In genomic region chr5:66543344-66543743, GRCm38 (mm10) we compare ENCODE assay signal across 17 mouse cellular contexts.
A peak's percentile ranks its signal among the peaks of the same experiment; 100 is the strongest.
DNase-seq lines count a peak whose midpoint lies in the region; ATAC-seq and TF ChIP-seq lines count a peak whose summit lies in the region.
"Had no signal": no experiment of that assay in that cellular context is flagged by ENCODE, and none has a peak within 500 bp of the region (broad histone marks: within the 10 kb centered on the region; RNA-seq: fewer than 3 reads in every experiment).

No protein-coding gene starts in this region.

- no peak for TF ChIP-seq POLR2A in lung, adult 2 months (IDR thresholded peaks at IDR 0.05; ENCODE audit: borderline replicate concordance, extremely low read depth, low read depth, low read length)

- DNase-seq in kidney, adult 11 months: no peak
- DNase-seq in lung, postnatal 36 days: peak; percentile 40
- DNase-seq in lung, adult 2 months: no peak
- DNase-seq in thymus, adult 18-20 months: no peak
- DNase-seq in adrenal gland, postnatal 10 days: no peak
- DNase-seq: cerebellum, postnatal 14 days; heart, postnatal 14 days; right cerebral cortex, postnatal 4 days; thymus, adult 2 months had no signal

- WGBS in kidney, embryonic 15.5 days: 82% methylated on average over 6 of the region's 6 CpGs
- WGBS in lung, adult 2 months: 74% methylated on average over 6 of the region's 6 CpGs
- 67% methylated on average over 6 of the region's 6 CpGs for WGBS in embryonic facial prominence, embryonic 15.5 days

- H3K4me3 ChIP-seq in kidney, embryonic 15.5 days (replicated peaks): no peak overlapping the region
- no peak overlapping the region for H3K4me3 ChIP-seq in lung, adult 2 months (replicated peaks; ENCODE audit: extremely low read depth, low read depth, low read length)
- no peak overlapping the region for H3K4me3 ChIP-seq in embryonic facial prominence, embryonic 15.5 days (replicated peaks)
- H3K4me3 ChIP-seq: forebrain, embryonic 13.5 days; heart, embryonic 10.5 days; liver, embryonic 12.5 days; neural tube, embryonic 13.5 days had no signal

- H3K9me3 ChIP-seq in kidney, embryonic 15.5 days (replicated peaks): 0 out of 2 replicates have a peak, but pooled peaks cover 4% of the 10 kb centered on the region
- H3K9me3 ChIP-seq in embryonic facial prominence, embryonic 15.5 days (replicated peaks): no peaks in the 10 kb centered on the region
- H3K9me3 ChIP-seq: heart, embryonic 10.5 days; liver, embryonic 12.5 days had no signal

- H3K27me3 ChIP-seq in kidney, embryonic 15.5 days: no peaks in the 10 kb centered on the region
- H3K27me3 ChIP-seq in embryonic facial prominence, embryonic 15.5 days: no peaks in the 10 kb centered on the region
- H3K27me3 ChIP-seq: forebrain, embryonic 13.5 days; liver, embryonic 12.5 days; neural tube, embryonic 13.5 days had no signal

- H3K4me2 ChIP-seq in kidney, embryonic 15.5 days: no peak overlapping the region
- peak overlapping the region; percentile 26; the same call in 1 of the 2 replicates for H3K4me2 ChIP-seq in embryonic facial prominence, embryonic 15.5 days (replicated peaks)
- H3K4me2 ChIP-seq: forebrain, embryonic 13.5 days; liver, embryonic 12.5 days; neural tube, embryonic 13.5 days had no signal

- 0 out of 2 replicates have a peak overlapping the region, but pooled peaks have one; percentile 0 for H3K27ac ChIP-seq in kidney, embryonic 15.5 days
- H3K27ac ChIP-seq in embryonic facial prominence, embryonic 15.5 days (replicated peaks): peak overlapping the region; percentile 87
- H3K27ac ChIP-seq: forebrain, embryonic 13.5 days; heart, embryonic 10.5 days; hindbrain, postnatal 0 days; liver, embryonic 12.5 days; neural tube, embryonic 13.5 days had no signal

- 0 out of 2 replicates have a peak, but pooled peaks cover 3% of the 10 kb centered on the region for H3K36me3 ChIP-seq in kidney, embryonic 15.5 days
- H3K36me3 ChIP-seq in embryonic facial prominence, embryonic 15.5 days: no peaks in the 10 kb centered on the region
- H3K36me3 ChIP-seq: liver, embryonic 12.5 days; neural tube, embryonic 13.5 days had no signal

- H3K9ac ChIP-seq in kidney, embryonic 15.5 days: no peak overlapping the region
- H3K9ac ChIP-seq in embryonic facial prominence, embryonic 15.5 days: no peak overlapping the region
- H3K9ac ChIP-seq: forebrain, embryonic 13.5 days; liver, embryonic 12.5 days; neural tube, embryonic 13.5 days had no signal

- ATAC-seq in kidney, embryonic 15.5 days (replicated peaks; ENCODE audit: low FRiP score): no peak
- ATAC-seq in embryonic facial prominence, embryonic 15.5 days (ENCODE audit: insufficient number of reproducible peaks, low FRiP score, low TSS enrichment, low read depth): no peak
- ATAC-seq: activated CD4-positive, CD25-positive, alpha-beta regulatory T cell, adult 4 months; forebrain, embryonic 13.5 days; hindbrain, postnatal 0 days; liver, embryonic 12.5 days had no signal

- H3K4me1 ChIP-seq in kidney, embryonic 15.5 days: peaks cover 21% of the 10 kb centered on the region
- H3K4me1 ChIP-seq in lung, adult 2 months (ENCODE audit: control insufficient read depth, insufficient read depth, low read length): peaks cover 19% of the 10 kb centered on the region
- peaks cover 47% of the 10 kb centered on the region for H3K4me1 ChIP-seq in embryonic facial prominence, embryonic 15.5 days
- H3K4me1 ChIP-seq: liver, embryonic 12.5 days had no signal

- TF ChIP-seq CTCF in lung, adult 2 months (IDR thresholded peaks at IDR 0.05; ENCODE audit: insufficient read depth, low read length): no peak
